Mouse (Mus musculus) T-cell, adult 2 months (primary cell): Measurements from ENCODE around the gene Smg1.

Experiments
- DNase-seq: peaks from one replicate; pipeline ENCODE4 v3.0.0; 2022; ENCODE audit warnings: low spot score

Gene Smg1

DNA sequence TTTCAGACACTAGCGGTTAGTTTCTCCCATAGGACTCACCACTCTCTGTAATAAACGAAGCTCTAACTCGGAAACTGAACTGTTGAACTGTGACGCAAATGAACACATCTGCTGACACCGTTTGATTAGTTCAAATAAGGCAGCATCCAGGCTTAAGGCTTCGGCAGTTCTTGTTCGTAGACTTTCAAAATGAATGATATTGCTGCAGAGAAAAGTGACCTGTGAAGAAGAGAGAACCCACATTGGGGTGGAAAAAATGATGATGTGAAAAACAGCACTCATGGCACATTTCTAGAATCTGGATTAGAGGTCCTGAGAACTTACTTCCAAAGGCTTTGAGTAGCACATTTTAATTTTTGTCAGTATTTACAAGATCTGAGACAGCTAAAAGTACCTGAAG lies 102.2 kb downstream of the Smg1 start:
- DNase-seq: no peak

GRCm38 (mm10) chr7:118135128-118135527 lies 108.3 kb downstream of the Smg1 start:
- no peak for DNase-seq

DNA sequence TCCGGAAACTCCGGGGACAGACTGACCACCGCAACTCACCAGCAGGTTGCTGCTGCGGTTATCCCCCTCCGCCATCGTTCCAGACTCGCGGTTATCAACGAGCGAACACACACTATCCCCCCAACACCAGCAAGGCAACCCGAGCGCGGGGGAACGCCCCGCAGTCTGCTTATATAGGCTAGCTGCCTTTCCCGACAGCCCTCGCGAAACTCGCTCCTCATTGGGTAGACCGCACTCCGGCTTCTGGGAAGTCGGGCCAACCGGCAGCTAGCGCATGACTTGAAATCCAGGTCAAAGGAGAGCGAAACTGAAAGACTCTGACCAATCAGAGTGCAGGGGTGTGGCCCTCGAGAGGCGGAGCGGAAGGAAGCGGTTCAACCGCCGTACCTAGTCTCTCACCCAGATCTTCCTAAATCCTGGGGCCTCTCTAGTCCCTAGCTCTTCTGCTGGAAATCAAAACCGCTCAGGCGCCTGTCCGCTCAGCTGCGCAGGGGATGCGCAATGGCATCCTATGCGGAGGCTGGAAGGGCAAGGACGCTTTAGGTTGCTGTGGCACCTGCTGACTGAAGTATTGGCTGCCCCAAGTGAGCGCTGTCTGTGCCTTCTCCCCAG lies 113.9 kb downstream of the Smg1 start, which contains the start of gene Arl6ip1:
Gene Arl6ip1, minus strand, starts transcription at position 233 of the 612 bp plus-strand sequence.
- peak; percentile 99 for DNase-seq

GRCm38 (mm10) chr7:118128925-118129429 lies 114.5 kb downstream of the Smg1 start:
- DNase-seq: no peak

- DNase-seq: no peak
These were observed 117.1 kb downstream of the Smg1 start for GRCm38 (mm10) chr7:118126219-118126875.

GRCm38 (mm10) chr7:118125736-118126135 lies 117.7 kb downstream of the Smg1 start:
- no peak for DNase-seq

DNA sequence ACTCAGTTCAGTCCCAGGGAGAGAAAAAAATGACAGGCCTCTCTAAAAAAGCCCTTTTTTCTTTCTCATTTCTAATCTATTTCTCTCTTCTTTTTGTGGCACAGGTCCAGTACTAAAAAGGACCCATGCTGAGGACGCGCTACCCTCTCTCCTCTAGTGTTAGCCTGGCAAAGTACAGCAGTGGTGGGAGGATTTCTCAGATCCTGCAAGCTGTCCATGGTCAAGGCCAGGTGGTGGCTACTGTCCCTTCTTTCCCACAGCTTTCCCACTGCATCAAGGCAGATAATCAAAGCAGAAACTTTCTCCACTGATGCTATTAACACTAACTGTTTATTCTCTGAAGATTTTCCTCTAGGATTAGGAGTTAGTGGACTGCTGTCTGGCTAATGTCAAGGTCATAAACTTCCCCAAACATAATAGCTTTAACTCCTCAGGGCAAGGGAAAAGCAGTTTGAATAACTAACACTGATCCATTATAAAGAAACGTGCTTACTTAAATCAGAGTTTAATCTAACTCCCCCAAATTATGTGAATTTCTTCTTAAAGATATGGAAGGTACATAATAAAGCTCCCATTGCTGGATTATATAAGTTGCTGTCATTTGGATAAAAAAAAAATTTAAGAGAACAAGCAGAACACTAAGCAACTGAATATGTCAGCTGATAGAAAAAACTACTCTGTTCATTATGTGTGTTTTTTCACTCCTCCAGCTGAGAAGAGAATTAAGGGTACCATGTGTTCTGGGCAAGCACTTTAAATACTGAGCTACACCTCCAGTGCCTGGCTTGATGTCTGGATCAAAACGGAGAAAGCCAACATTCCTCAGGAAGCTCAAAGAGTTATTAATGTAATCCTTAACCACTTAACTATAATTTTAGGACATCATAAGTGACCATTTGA lies 119.7 kb downstream of the Smg1 start:
- DNase-seq: no peak

GRCm38 (mm10) chr7:118122235-118122634 lies 121.2 kb downstream of the Smg1 start:
- no peak for DNase-seq

- no peak for DNase-seq
These were observed 122.8 kb downstream of the Smg1 start for GRCm38 (mm10) chr7:118120654-118121053.

- peak; percentile 71 for DNase-seq
These were observed 123.5 kb downstream of the Smg1 start for GRCm38 (mm10) chr7:118119946-118120345.

- no peak for DNase-seq
These were observed 124.3 kb downstream of the Smg1 start for GRCm38 (mm10) chr7:118119142-118119541.

- DNase-seq: no peak
These were observed 125.0 kb downstream of the Smg1 start for GRCm38 (mm10) chr7:118118426-118118825.

DNA sequence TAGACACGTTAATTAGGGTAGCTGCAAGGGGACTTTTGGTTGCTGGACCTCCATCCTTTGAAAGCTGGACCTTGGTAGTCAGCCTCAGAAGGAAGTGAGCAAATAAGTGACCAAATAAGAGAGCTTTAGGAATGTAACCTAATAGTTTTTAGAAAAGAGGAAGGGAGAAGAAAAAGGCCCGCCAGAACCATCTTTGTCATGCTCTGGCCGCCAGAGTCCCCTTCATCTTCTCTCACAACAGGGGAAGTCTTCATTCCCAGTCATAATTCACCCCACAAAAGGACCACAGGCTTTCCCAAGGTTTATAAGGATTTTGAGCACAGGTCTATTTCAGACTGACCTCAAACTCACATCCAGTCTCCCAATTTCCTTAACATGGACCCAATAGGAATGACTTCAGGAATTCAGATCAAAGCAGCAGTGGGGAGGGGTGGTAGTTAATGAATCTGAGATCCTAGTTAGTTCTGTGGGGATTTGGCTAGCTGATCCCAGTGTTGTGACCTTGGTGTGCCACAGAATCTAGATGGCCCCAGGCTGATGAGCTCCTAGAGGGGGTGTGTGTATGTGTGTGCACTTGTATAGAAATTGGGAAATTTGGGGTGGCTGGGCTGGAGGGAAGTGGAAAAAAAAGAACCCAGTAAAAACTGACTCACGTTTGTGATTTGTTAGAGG lies 125.8 kb downstream of the Smg1 start:
- no peak for DNase-seq

- no peak for DNase-seq
These were observed 126.5 kb downstream of the Smg1 start for GRCm38 (mm10) chr7:118116787-118117538.

DNA sequence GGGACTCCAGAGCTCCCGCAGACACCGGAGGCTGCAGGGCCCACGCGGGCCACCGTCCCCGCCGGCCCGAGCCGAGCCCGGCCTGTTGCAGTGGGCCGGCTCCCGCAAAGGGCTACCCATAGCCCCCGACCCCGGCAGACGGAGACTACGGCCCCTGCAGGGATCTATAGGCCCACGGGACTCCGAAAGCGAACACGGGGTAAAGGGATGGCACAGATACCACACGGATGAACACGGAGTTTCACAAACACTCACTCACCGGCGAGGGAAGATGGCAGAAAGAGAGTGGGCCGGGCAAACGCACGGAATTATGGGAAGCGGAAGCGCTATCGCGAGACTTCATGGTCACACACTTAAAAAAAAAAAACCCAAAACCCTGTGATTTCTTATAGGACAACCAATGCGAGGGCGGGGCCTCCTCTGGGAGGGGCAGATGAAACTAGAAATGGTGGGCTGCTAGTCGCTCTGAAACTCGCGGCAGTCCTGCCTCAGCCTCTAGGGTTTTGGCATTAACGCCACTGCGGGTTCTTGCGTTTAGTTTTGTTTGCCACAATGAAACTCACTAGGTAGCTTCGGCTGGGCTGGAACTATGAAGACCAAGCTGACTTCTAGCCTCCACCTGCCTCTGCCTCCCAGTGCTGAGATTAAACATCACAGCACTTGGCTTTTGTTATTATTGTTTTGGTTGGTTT lies 127.4 kb downstream of the Smg1 start, which contains the start of gene Rps15a:
Gene Rps15a, minus strand, starts transcription at position 312 of the 692 bp plus-strand sequence.
- DNase-seq: peak; percentile 94

DNA sequence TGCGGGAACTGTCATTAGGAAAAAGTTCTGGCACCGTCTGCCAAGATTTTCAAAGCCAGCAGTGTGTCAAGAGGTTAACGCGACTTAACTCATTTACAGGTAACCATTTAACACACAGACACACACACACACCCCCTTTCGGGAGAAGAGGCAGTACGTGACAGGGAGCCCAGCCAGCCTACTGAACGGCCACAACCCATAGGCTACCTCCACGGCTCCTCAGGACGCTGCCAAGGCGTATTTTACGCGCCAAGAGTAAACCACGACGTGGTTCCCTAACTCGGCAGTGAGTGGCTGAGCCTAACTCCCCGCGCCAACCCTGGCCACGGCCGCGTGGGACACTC lies 128.0 kb downstream of the Smg1 start:
- no peak for DNase-seq

DNA sequence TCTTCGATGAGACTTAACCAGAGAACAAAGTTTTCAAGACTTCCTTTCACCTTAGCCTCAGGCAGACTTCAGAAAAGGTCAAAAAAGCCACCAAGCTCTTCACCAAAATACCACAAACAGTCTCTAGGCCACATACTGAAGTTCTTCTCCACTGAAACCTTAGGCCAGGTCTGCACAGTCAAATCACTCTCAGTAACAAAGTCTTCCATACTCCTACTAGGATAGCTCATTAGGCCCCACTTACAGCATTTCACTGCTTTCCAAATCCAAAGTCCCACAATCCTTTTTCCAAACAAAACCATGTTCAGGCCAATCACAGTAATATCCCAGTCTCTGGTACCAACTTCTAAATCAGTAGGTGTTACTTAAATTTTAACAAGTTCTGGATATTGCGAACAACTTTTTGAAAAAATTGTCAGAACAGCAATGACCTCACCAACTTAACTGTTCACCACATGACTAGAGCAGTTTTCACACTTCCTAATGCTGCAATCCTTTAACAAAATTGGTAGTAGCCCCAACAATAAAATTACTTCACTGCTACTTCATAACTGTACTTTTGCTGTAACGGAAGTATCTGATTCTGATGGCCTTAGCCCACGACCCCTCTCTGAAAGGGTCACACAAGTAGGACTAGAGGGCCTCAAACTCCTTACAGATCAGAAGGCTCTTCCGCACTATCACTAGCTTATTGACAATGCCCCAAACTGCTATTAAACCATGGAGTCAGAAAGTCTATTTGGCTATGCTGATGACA lies 129.8 kb downstream of the Smg1 start:
- DNase-seq: no peak

- no peak for DNase-seq
These were observed 132.3 kb downstream of the Smg1 start for GRCm38 (mm10) chr7:118111128-118111527.

DNA sequence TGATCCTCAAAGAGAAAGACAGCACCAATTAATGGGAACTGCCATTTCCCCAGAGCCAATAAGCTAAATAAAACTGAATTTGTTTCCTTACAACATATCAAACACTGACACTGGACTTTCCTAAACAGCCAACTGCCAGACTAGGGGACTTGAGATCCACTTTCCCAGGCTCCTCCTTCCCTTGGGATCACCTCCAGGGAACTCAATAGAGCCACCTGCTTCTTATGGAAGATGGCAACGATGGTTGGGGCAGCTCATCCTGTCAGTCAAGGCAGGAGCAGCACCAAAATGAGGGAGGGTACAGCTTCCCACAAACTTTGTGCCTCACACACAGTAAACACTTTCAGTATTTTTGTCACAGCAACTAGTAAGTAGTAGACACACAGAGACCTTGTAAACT lies 135.8 kb downstream of the Smg1 start:
- no peak for DNase-seq

DNA sequence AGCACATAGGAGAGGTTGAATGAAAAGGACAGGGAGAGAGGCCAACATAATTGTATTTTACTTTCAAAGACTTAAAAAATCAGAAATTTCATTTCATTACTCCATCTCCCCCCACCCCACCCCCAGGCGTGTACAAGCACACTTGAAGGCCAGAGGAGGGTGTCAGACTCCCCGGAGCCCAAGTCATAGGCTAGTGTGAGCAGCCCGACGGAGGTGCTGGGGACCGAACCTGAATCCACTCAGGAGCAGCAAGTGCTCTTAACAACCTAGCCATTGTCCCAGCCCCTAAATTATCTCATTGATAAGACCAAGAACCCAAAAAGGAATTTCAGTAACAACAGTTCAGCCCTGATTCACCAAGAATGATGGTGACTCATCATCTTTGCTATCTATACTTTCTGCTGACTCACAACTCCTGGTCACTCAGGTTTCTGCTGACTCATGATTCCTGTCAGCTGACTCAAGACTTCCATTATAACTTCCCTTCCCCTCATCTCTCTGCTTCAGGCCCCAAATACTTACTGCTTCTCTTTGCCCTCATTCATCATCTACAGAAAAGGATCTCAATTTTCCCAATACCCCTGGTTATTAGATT lies 138.9 kb downstream of the Smg1 start:
- no peak for DNase-seq
